Mouse (Mus musculus) E14TG2a.4 (cell line): ENCODE measurements at regions not wholly inside any gene's neighbourhood (a gene's known extent, or its start where the extent isn't known, plus 50 kb on each side); places are given as distances from the start of the nearest gene placed in this dataset.

Source experiments
- CTCF ChIP-seq: conservative IDR thresholded peaks from 2 replicates; pipeline ENCODE4 v1.5.1; 2014; ENCODE audit warnings: low read length
- POU5F1 ChIP-seq: IDR thresholded peaks from 2 replicates; pipeline ENCODE4 v1.6.1; 2014; ENCODE audit warnings: low read length, borderline replicate concordance

DNA sequence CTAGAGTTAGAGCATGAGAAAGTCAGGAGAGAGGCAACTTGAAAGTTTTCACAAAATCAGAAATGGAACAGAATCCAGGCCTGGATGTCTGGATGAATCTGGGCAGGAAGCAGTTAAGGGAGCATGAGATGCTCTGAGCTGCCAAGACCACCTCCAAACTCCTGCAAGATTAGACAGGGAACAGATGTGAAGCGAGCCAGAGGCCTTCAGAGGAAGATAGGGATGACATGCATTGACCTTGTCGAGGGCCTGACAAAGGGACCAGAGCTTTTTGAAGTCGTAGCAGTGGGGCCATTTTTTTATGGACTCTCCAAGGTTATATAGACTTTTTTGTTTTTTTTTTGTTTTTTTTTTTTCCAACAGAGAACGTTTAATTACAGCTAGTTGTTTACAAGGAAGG, 1886.9 kb upstream of the 5930422O12Rik start:
- TF ChIP-seq CTCF = no peak
- TF ChIP-seq POU5F1 = no peak
